Mouse (Mus musculus): Measurements from ENCODE around the gene Gpr152.
"Not testable (repeated sequence)": the region's sequence is repeated elsewhere in the genome, so short reads cannot be mapped to it uniquely, and the experiment has no call there.

Gpr152 gene

GRCm38 (mm10) chr19:4131075-4131474, 8.5 kb upstream of the Gpr152 start:
- DNase-seq (ENCODE audit: low read depth, low spot score), result no peak

DNA sequence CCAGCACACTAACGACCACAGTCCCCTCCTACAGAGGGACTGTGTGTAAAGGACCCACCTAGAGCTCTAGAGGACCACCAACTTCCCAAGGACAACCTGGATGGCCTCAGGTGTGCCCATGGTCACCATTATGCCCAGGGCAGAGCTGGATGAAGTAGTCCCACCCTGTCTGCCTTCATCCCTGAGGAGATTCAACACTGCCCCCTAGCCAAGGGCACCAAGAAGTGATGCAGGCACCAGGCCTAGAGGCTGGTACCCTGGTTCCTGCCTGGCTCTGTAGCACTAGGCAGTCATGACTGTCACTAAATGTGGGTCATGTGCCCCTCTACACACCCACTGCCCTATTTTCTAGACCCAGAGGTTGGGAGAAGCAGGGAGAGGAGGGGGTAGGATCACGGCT, 7.8 kb upstream of the Gpr152 start:
- no peak for DNase-seq (ENCODE audit: low read depth, low spot score)

- no peak for DNase-seq (ENCODE audit: low read depth, low spot score)
Measured at GRCm38 (mm10) chr19:4134354-4134753, 5.2 kb upstream of the Gpr152 start.

- DNase-seq (ENCODE audit: low read depth, low spot score), result not testable (repeated sequence)
Measured at GRCm38 (mm10) chr19:4135229-4135962, 4.2 kb upstream of the Gpr152 start.

GRCm38 (mm10) chr19:4135963-4136345, 3.6 kb upstream of the Gpr152 start:
- DNase-seq (ENCODE audit: low read depth, low spot score), result not testable (repeated sequence)

- no peak for DNase-seq (ENCODE audit: low read depth, low spot score)
Measured at GRCm38 (mm10) chr19:4136463-4136862, 3.1 kb upstream of the Gpr152 start.

DNA sequence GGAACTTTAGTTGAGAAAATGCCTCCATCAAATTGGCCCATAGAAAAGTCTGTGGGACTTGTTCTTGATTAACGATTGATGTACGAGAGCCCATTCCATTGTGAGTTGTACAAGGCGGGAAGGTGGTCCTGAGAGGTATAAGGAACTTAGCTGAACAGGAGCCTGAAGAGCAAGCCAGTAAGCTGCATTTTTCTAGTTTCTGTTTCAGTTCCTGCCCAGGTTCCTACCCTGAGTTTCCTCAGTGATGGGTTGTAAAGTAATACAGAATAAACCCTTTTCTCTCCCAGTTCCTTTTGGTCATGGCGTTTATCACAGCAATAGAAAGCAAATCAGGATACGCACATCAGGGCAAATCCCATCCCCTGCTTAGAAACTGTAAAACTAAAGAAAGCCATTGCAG, 1.7 kb upstream of the Gpr152 start:
- no peak for DNase-seq (ENCODE audit: low read depth, low spot score)

DNA sequence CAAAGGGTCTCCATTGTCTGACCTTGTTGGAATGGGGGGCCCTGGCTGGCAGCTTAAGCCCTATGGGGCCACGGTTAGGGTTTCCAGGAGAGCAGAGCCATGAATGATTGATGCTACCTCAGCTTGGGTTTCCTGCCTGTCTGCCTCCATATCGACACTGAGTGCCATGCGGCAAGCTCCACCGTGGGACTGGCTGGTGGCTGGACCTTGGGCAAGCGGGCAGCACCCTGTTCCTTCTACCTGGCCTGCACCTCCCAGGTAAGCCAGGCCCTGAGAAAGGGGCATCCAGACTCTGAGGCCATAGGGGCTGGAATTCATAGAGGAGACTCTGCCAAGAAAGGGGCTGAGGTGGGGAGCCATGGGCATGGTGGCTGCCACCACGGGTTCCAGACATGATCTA, 560 bp downstream of the Gpr152 start:
- DNase-seq (ENCODE audit: low read depth, low spot score), result no peak

DNA sequence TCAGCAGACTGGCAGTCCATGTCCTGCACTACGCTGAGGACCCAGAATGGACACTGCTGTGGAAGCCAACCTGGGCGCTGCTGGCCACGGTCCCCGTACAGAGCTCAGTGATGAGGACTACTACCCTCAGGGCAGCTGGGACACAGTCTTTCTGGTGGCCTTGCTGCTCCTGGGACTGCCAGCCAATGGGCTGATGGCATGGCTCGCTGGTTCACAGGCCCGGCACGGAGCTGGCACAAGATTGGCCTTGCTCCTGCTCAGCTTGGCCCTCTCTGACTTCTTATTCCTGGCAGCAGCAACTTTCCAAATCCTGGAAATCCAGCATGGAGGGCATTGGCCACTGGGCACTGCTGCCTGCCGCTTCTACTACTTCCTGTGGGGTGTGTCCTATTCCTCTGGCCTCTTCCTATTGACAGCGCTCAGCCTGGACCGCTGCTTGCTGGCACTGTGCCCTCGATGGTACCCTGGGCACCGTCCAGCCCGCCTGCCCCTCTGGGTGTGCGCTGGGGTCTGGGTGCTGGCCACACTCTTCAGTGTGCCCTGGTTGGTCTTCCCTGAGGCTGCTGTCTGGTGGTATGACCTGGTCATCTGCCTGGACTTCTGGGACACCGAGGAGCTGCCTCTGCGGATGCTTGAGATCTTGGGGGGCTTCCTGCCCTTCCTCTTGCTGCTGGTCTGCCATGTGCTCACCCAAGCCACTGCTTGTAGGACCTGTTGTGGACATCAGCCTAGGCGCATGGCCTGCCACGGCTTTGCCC, 3.0 kb downstream of the Gpr152 start:
- no peak for DNase-seq (ENCODE audit: low read depth, low spot score)

GRCm38 (mm10) chr19:4143759-4144268, 4.2 kb downstream of the Gpr152 start, which contains the start of gene Cabp4:
Cabp4 (minus strand) TSS chr19:4144033.
- no peak for DNase-seq (ENCODE audit: low read depth, low spot score)

DNA sequence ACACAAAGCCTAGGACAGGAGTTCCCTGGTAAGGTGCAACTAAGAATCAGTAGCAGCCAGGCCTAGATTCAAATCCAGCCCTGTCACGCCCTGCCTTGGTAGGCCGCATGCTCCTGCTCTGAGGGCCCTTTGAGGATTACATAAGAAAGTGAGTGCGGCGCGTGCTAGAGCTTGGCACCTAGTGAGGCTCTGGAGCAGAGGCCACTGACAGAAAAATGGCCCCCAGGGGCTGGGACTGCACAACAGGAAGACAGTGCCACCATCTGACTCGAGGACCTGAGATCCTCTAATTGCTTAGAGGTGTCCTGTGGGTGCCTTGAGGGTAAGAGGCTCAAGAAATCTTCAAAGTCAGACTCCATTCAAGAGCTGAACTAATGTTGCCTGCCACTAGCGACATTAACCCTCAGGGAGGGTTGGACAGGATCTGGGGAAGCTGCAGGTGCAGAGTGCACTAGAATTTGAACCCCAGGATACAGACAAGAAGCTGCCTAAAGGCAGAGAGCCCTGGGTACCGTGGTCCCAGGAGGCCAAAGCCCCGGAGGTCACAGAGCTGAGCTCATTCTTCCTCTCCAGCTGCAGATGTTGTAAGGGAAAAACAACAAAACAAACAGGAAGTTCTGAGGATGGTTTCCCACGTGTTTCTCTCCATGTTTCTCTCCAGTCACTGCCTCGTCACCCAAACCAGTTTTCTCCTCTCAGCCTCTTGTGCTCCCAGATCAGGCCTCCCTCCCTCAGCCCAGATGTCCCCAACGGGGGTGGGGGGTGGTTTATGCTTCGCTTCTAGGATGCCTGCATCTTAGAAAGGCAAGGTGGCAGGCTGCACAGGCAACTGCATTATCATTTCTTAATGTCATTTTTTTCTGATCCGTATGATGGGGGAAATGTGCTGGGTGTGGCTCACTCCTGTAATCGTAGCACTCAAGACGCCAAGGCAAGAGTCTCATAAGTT, 5.2 kb downstream of the Gpr152 start:
- DNase-seq (ENCODE audit: low read depth, low spot score), result peak; percentile 53

GRCm38 (mm10) chr19:4145936-4146335, 6.3 kb downstream of the Gpr152 start:
- no peak for DNase-seq (ENCODE audit: low read depth, low spot score)

- no peak for DNase-seq (ENCODE audit: low read depth, low spot score)
Measured at GRCm38 (mm10) chr19:4146366-4147021, 6.9 kb downstream of the Gpr152 start.

DNA sequence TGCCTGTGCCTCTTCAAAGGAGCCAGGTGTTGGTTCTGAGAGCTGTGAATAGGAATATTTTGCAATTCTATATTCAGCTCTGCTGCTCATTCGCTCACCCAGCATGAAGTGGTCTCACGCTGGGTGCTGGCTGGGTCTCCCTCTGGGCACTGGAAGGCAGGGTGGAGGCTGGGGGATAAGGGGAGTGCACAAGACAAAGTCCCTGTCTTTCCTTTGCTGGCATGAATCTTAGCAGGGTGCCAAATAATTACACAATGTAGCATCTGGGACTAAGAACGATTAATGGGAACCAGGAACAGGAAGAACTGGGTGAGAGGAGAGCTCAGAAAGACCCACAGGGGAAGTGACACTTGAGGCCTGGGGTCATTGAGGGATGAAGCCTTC, 7.4 kb downstream of the Gpr152 start:
- DNase-seq (ENCODE audit: low read depth, low spot score), result no peak

GRCm38 (mm10) chr19:4147782-4148490, 8.3 kb downstream of the Gpr152 start:
- DNase-seq (ENCODE audit: low read depth, low spot score), result no peak

GRCm38 (mm10) chr19:4148491-4148806, 8.9 kb downstream of the Gpr152 start, which contains the start of gene Coro1b:
Coro1b (plus strand) TSS chr19:4148619.
- peak; percentile 92 for DNase-seq (ENCODE audit: low read depth, low spot score)

DNA sequence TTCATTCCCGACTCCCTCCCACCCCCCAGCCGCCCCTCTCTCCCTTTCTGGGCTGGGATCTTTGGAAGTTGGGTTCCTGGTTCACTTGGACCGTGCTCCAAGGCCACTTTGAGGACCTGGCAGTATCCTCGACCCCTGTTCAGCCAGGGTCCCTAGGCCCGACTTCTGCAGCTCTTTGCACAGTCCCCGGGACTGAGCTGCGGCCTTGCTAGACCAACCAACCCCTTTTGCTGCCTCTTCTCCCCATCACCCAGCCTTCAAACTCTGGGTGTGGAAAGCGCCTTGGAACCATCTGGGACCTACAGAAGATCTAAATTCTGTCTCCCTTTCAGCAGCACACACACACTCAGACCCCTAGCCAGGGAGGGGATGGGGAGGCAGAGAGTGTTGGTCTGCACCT, 9.2 kb downstream of the Gpr152 start:
- DNase-seq (ENCODE audit: low read depth, low spot score), result no peak

DNA sequence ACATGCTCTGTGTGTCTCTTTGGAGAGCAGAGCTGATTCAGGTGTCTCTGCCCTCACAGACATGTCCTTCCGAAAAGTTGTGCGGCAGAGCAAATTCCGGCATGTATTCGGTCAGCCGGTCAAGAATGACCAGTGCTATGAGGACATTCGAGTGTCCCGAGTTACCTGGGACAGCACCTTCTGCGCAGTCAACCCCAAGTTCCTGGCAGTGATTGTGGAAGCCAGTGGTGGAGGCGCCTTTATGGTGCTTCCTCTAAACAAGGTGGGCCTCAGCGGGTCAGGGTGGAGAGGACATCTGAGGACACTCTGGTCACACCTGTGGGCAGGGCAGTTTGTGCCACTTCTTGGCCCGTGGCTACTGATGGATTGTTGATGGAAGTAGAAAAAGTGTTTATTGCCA, 9.7 kb downstream of the Gpr152 start:
- no peak for DNase-seq (ENCODE audit: low read depth, low spot score)

DNA sequence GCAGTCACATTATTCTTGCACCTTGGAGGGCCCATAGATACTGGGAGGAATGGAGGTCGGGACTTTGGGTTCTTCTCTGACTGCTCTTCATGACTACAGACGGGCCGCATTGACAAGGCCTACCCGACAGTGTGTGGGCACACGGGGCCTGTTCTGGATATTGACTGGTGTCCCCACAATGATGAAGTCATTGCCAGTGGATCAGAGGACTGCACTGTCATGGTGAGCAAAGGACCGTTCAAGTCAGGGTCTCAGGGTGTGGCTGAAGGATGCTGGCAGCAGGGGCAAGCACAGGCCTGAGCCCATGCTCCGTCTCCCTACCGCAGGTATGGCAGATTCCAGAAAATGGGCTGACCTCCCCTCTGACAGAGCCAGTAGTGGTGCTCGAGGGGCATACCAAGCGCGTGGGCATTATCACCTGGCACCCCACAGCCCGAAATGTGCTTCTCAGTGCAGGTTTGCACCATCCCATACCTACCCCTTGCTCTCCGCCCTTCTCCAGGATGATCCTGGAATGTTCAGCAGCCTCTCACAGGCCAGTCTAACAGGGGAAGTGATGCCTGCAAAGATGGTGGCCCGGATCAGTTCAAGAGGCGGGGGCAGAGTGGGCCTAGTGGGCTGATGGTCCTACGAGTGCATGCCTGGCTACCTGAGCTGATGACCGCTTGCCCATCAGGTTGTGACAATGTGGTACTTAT, 10.3 kb downstream of the Gpr152 start:
- DNase-seq (ENCODE audit: low read depth, low spot score), result no peak

Measured in skeletal muscle tissue, adult 2 months (tissue).